Mouse (Mus musculus): ENCODE measurements at regions not wholly inside any gene's neighbourhood (a gene's known extent, or its start where the extent isn't known, plus 50 kb on each side); places are given as distances from the start of the nearest gene placed in this dataset.

DNA sequence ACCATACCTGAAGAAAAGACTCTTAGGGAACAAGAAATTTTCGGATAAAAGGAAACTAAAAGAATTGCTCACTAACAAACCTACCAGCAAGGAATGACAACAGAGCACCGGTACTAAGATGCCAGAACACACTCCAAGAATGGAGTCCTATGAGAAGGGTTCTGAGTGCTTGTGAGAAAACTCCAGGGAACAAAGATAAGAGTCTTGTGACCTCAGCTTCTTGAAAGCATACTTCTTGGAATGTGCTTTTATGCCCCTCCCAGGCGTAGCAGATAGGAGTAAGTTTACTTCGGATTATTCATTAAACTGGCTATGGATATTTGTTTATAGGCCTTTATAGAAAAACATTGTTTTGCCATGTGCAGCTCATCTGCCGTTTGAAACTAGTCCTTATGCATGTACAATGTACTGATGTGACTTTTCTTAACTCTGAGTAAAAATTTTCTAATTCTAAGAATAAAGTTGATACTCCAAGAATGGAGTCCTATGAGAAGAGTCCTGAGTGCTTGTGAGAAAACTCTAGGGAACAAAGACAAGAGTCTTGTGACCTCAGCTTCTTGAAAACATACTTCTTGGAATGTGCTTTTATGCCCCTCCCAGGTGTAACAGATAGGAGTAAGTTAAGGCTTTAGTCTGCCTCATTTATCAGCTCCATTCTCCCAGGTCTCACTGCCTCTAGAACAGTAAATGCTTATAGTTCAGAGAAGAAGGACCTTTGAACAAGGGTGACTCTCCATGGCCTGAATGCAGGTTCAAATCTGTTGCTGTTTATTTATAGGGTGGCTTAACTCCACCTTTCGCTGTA, 150.8 kb upstream of the Kynu start:
- no peak for DNase-seq (ENCODE audit: low spot score)

DNA sequence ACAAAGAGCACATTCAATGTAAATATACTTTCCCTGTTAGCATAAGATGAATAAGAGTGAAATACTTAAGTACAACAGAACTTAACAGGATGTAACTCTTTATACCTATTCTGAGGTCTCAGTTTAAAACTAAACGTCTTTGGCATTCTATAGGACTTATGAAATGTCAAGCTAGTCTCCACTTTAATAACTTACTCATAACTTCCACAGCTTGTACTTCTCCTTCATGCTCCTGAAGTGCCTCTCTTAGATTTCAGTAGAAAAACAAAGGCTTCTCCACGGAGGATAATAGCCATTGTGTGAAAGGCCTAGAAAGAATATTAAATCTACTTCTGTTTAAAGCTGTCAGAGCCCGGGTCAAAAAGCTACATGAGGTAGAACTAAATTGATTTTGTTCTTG, 117.9 kb upstream of the Kynu start:
- DNase-seq (ENCODE audit: low spot score): no peak

DNA sequence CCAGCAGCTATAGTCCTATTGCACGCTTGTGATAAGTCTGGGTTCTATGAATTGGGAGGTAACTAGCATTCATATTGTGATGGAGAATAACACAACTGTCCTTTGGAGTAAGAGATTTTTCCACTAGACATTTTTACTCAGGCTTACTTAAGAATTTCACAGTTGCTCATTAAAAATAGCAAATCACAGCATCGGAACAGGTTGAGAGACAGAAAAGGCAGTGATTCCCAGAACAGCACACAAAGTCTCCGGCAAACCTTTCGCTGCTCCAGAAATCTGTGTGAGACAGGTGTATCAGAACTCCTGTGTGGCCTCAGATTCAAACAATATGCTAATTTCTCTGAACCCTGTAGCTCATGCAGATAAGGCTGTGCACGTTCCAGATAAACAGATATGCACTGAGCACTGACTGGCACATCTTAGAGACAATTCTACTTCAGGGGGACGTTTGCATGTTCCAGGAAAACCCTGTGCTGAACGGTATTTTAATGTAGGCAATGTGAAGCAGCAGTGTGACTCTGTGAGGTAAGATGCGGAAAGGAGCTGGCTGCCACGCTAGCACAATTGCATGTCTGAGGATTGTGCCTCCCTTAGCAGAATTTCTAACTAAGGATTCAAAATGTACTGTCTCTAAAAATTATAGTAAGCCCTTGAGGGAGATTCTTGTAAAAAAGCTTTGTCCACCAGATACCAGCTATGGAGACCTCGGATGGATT, 99.8 kb upstream of the Kynu start:
- no peak for DNase-seq (ENCODE audit: low spot score)

DNA sequence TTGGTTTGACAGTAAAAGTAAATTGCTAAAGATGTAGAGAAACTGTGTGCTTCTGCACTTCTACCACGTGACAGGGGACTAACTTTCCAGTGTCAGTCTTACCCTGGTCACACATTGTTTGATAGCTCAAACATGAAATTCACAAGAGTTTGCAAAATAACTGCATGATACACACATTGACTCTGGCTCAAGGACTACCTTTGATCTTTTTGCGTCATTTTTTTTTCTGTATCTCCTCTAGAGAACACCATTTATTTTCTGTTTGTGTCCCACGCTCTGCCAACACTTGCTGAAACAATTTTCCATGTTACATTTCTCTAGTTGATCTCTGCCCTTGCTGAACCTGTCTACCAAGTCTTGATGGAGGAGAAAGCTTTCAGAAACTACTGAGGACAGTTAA, 86.0 kb upstream of the Kynu start:
- no peak for DNase-seq (ENCODE audit: low spot score)

DNA sequence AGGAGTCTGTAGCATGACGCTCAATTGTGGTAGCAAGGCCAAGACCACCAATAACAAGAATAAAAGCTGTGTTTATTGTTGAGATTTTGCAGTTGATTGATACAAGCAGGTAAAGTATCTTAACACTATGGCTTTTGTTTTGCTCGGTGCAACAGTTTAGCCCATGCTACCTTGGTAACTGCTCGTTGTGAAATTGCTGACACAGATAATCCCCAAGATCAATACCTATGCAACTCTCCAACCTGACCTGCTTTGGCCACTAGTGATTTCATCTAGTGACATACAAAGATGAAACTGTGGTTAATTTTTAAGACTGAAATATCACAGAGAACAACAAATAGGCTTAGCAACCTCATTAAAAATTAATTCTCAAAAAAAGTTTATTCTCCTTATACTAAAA, 85.2 kb upstream of the Kynu start:
- no peak for DNase-seq (ENCODE audit: low spot score)

DNA sequence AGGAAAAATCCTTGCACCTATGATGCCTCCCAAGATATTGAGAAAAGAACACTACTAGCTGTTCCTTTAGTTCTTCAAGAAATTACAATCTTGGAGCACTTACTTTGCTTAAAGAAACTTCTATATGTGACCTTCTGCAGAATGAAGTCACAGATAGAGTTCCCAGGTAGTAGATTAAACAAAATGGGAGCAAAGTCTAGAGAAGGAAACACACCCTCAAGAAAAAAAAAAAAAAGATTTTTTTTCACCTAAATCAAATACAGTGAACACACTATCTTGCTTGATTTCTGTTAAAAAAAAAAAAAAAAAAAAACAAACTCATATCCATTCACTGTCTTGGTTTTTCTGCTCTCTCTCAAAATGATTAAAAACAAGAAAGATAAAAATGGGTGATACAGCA, 76.6 kb upstream of the Kynu start:
- DNase-seq (ENCODE audit: low spot score): no peak

DNA sequence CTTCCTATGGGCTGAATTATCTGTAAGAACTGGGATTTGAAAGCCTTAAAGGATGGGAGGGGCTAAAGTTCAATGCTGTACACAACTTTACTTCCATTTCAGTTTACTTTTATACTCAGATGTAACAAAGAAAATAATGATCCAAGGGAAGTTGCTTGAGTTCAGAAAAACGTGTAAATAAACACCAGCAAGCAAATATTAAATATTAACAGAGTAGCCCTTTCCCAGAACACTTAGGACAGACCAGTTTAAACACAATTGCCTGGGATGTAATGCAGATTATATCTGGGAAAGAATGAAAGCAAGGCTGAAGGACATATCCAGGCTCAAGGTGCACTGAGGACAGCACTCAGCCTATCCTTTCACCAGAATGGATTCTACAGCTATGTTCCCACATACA, 75.3 kb upstream of the Kynu start:
- DNase-seq (ENCODE audit: low spot score): no peak
